Mouse (Mus musculus) ES-Bruce4 (cell line): ENCODE measurements around the gene Schip1. TPM values are rescaled to one million over a fixed set of nuclear protein-coding genes. Genes with fewer than 3 reads are reported as not detected.

Source experiments
- H3K27ac ChIP-seq: 2 replicates; pipeline ENCODE4 v1.5.1; 2012; ENCODE audit warnings: low read length, inconsistent platforms; ENCODE audit not compliant: insufficient read depth
- H3K27me3 ChIP-seq: 2 replicates; pipeline ENCODE4 v1.6.1; 2012; ENCODE audit warnings: mild to moderate bottlenecking, low read length, inconsistent platforms; ENCODE audit not compliant: control insufficient read depth, poor library complexity, insufficient read depth, severe bottlenecking
- H3K36me3 ChIP-seq: 2 replicates; pipeline ENCODE4 v1.6.1; 2012; ENCODE audit warnings: inconsistent platforms, mild to moderate bottlenecking, low read length, moderate library complexity; ENCODE audit not compliant: control insufficient read depth, poor library complexity, insufficient read depth, severe bottlenecking
- H3K4me1 ChIP-seq: one replicate; pipeline ENCODE4 v1.8.1; 2011; ENCODE audit warnings: low read length; ENCODE audit not compliant: control insufficient read depth, insufficient read depth
- H3K4me3 ChIP-seq: 2 replicates; pipeline ENCODE4 v1.5.1; 2011; ENCODE audit warnings: low read depth, mild to moderate bottlenecking, low read length
- H3K9ac ChIP-seq: 2 replicates; pipeline ENCODE4 v1.6.1; 2012; ENCODE audit warnings: low read depth, mild to moderate bottlenecking, inconsistent platforms; ENCODE audit not compliant: poor library complexity, severe bottlenecking
- H3K9me3 ChIP-seq: replicated peaks from 2 replicates; pipeline ENCODE4 v1.6.1; 2012; ENCODE audit warnings: mild to moderate bottlenecking, low read length, inconsistent platforms; ENCODE audit not compliant: control insufficient read depth, poor library complexity, insufficient read depth, severe bottlenecking
- CTCF ChIP-seq: IDR thresholded peaks from one replicate; pipeline ENCODE4 v1.8.1; 2011; ENCODE audit warnings: low read depth, low read length
- EP300 ChIP-seq: IDR thresholded peaks from 2 replicates; pipeline ENCODE4 v1.6.1; 2011; ENCODE audit warnings: low read depth, low read length; ENCODE audit not compliant: insufficient read depth
- POLR2A ChIP-seq: IDR thresholded peaks from one replicate; pipeline ENCODE4 v1.8.1; 2011; ENCODE audit warnings: low read length; ENCODE audit not compliant: insufficient read depth
- polyA plus RNA-seq: library from polyadenylated mRNA; stranded (reverse); fragments of >200 nt; gene quantifications from 2 replicates; pipeline ENCODE4 v1.2.4, GENCODE M21; 2011; ENCODE audit warnings: low read depth; ENCODE audit not compliant: missing spikeins, insufficient read depth, insufficient read length

Schip1 gene
- polyA plus RNA-seq, 1 experiment, result 85.2 TPM

- Histone ChIP-seq H3K4me3 (no peak overlapping the region), H3K27me3 (no peaks in the 10 kb centered on the region), H3K27ac (no peak overlapping the region), H3K9me3 (no peaks in the 10 kb centered on the region), H3K9ac (no peak overlapping the region), H3K4me1 (no peaks in the 10 kb centered on the region), H3K36me3 (no peaks in the 10 kb centered on the region)
- TF ChIP-seq CTCF, result no peak
Measured at GRCm38 (mm10) chr3:68555087-68555662, 490.6 kb downstream of the Schip1 start.

GRCm38 (mm10) chr3:68556891-68557290, 492.3 kb downstream of the Schip1 start:
- Histone ChIP-seq H3K27ac (no peak overlapping the region), H3K4me1 (no peaks in the 10 kb centered on the region), H3K27me3 (no peaks in the 10 kb centered on the region), H3K36me3 (no peaks in the 10 kb centered on the region), H3K9me3 (no peaks in the 10 kb centered on the region), H3K4me3 (no peak overlapping the region), H3K9ac (no peak overlapping the region)
- TF ChIP-seq CTCF (no peak), EP300 (no peak), POLR2A (no peak)

GRCm38 (mm10) chr3:68558744-68559143, 494.1 kb downstream of the Schip1 start:
- H3K9ac ChIP-seq, result no peak overlapping the region
- no peaks in the 10 kb centered on the region for H3K4me1 ChIP-seq
- no peaks in the 10 kb centered on the region; the same call in 1 of the 2 replicates for H3K36me3 ChIP-seq
- H3K9me3 ChIP-seq, result no peaks in the 10 kb centered on the region
- no peaks in the 10 kb centered on the region for H3K27me3 ChIP-seq
- TF ChIP-seq POLR2A, result no peak
- no peak for TF ChIP-seq CTCF
- TF ChIP-seq EP300, result no peak
- H3K27ac ChIP-seq, result no peak overlapping the region
- H3K4me3 ChIP-seq, result no peak overlapping the region

GRCm38 (mm10) chr3:68560057-68560456, 495.5 kb downstream of the Schip1 start:
- Histone ChIP-seq H3K27me3 (no peaks in the 10 kb centered on the region), H3K4me3 (no peak overlapping the region), H3K4me1 (no peaks in the 10 kb centered on the region), H3K36me3 (no peaks in the 10 kb centered on the region; the same call in 1 of the 2 replicates), H3K9ac (no peak overlapping the region), H3K27ac (no peak overlapping the region), H3K9me3 (no peaks in the 10 kb centered on the region)
- TF ChIP-seq POLR2A, result no peak
- TF ChIP-seq EP300, result no peak
- TF ChIP-seq CTCF, result no peak

- TF ChIP-seq POLR2A, result no peak
- no peak for TF ChIP-seq EP300
- no peak for TF ChIP-seq CTCF
- Histone ChIP-seq H3K4me3 (no peak overlapping the region), H3K27ac (no peak overlapping the region), H3K9me3 (no peaks in the 10 kb centered on the region), H3K4me1 (peaks cover 3% of the 10 kb centered on the region), H3K27me3 (no peaks in the 10 kb centered on the region), H3K9ac (no peak overlapping the region), H3K36me3 (no peaks in the 10 kb centered on the region; the same call in 1 of the 2 replicates)
Measured at GRCm38 (mm10) chr3:68562838-68563237, 498.2 kb downstream of the Schip1 start.

GRCm38 (mm10) chr3:68563922-68564321, 499.3 kb downstream of the Schip1 start:
- Histone ChIP-seq H3K4me1 (peaks cover 8% of the 10 kb centered on the region), H3K27ac (no peak overlapping the region), H3K27me3 (no peaks in the 10 kb centered on the region), H3K9ac (no peak overlapping the region), H3K4me3 (no peak overlapping the region), H3K9me3 (no peaks in the 10 kb centered on the region), H3K36me3 (no peaks in the 10 kb centered on the region; the same call in 1 of the 2 replicates)
- no peak for TF ChIP-seq CTCF
- no peak for TF ChIP-seq POLR2A
- TF ChIP-seq EP300, result no peak
